15 mouse cellular contexts compared by ENCODE assay signal in genomic region chr2:51192319-51192718, GRCm38 (mm10). TPM values are rescaled to one million over a fixed set of nuclear protein-coding genes. Genes with fewer than 3 reads are reported as not detected.
A peak's percentile ranks its signal among the peaks of the same experiment; 100 is the strongest.
DNase-seq lines count a peak whose midpoint lies in the region; ATAC-seq and TF ChIP-seq lines count a peak whose summit lies in the region.
"Had no signal": no experiment of that assay in that cellular context is flagged by ENCODE, and none has a peak within 500 bp of the region (broad histone marks: within the 10 kb centered on the region; RNA-seq: fewer than 3 reads in every experiment).

No protein-coding gene starts in this region.

- no peak overlapping the region for H3K9ac ChIP-seq in intestine, postnatal 0 days (ENCODE audit: low read depth, low read length)
- H3K9ac ChIP-seq in intestine, embryonic 16.5 days (ENCODE audit: low read depth, low read length): no peak overlapping the region
- no peak overlapping the region for H3K9ac ChIP-seq in midbrain, postnatal 0 days (replicated peaks; ENCODE audit: low read length, poor library complexity, severe bottlenecking)
- no peak overlapping the region for H3K9ac ChIP-seq in midbrain, embryonic 13.5 days (replicated peaks)
- no peak overlapping the region for H3K9ac ChIP-seq in stomach, postnatal 0 days (ENCODE audit: low read length)
- H3K9ac ChIP-seq: embryonic facial prominence, embryonic 15.5 days; forebrain, postnatal 0 days; hindbrain, embryonic 15.5 days; liver, embryonic 12.5 days; neural tube, embryonic 13.5 days had no signal

- H3K9me3 ChIP-seq in intestine, postnatal 0 days (ENCODE audit: control insufficient read depth): no peaks in the 10 kb centered on the region
- H3K9me3 ChIP-seq in intestine, embryonic 16.5 days (ENCODE audit: control insufficient read depth, low read length): no peaks in the 10 kb centered on the region
- H3K9me3 ChIP-seq in midbrain, postnatal 0 days (ENCODE audit: low read length): no peaks in the 10 kb centered on the region
- no peaks in the 10 kb centered on the region for H3K9me3 ChIP-seq in midbrain, embryonic 13.5 days
- H3K9me3 ChIP-seq in stomach, postnatal 0 days (ENCODE audit: control insufficient read depth, low read length): no peaks in the 10 kb centered on the region
- H3K9me3 ChIP-seq: embryonic facial prominence, embryonic 15.5 days; hindbrain, embryonic 15.5 days; liver, embryonic 12.5 days; neural tube, embryonic 13.5 days had no signal

- H3K4me3 ChIP-seq in intestine, postnatal 0 days (ENCODE audit: low read depth, low read length): no peak overlapping the region
- H3K4me3 ChIP-seq in intestine, embryonic 16.5 days (ENCODE audit: low read length): no peak overlapping the region
- H3K4me3 ChIP-seq in midbrain, postnatal 0 days (ENCODE audit: low read depth, low read length): no peak overlapping the region
- no peak overlapping the region for H3K4me3 ChIP-seq in midbrain, embryonic 13.5 days (replicated peaks)
- H3K4me3 ChIP-seq in stomach, postnatal 0 days (ENCODE audit: low read depth, low read length): no peak overlapping the region
- H3K4me3 ChIP-seq: embryonic facial prominence, embryonic 15.5 days; hindbrain, embryonic 15.5 days; liver, embryonic 12.5 days; neural tube, embryonic 13.5 days had no signal

- no peaks in the 10 kb centered on the region for H3K4me1 ChIP-seq in intestine, postnatal 0 days (replicated peaks; ENCODE audit: control insufficient read depth, insufficient read depth, low read length)
- no peaks in the 10 kb centered on the region for H3K4me1 ChIP-seq in intestine, embryonic 16.5 days (ENCODE audit: control insufficient read depth, insufficient read depth, low read length)
- no peaks in the 10 kb centered on the region for H3K4me1 ChIP-seq in midbrain, postnatal 0 days (ENCODE audit: insufficient read depth, low read length)
- no peaks in the 10 kb centered on the region for H3K4me1 ChIP-seq in midbrain, embryonic 13.5 days (replicated peaks)
- no peaks in the 10 kb centered on the region for H3K4me1 ChIP-seq in stomach, postnatal 0 days (replicated peaks; ENCODE audit: control insufficient read depth, insufficient read depth)
- H3K4me1 ChIP-seq: embryonic facial prominence, embryonic 15.5 days; hindbrain, embryonic 15.5 days; liver, embryonic 12.5 days; neural tube, embryonic 13.5 days had no signal

- no peak for ATAC-seq in intestine, postnatal 0 days
- ATAC-seq in intestine, embryonic 16.5 days: no peak
- no peak for ATAC-seq in midbrain, postnatal 0 days (ENCODE audit: low FRiP score)
- ATAC-seq in midbrain, embryonic 13.5 days: no peak
- no peak for ATAC-seq in Patski
- no peak for ATAC-seq in stomach, postnatal 0 days (ENCODE audit: low FRiP score, low TSS enrichment)
- no peak for ATAC-seq in monocyte, adult 5-6 weeks (replicated peaks; ENCODE audit: insufficient number of reproducible peaks, low FRiP score, low TSS enrichment, poor library complexity, severe bottlenecking)
- ATAC-seq: forebrain, postnatal 0 days; liver, embryonic 12.5 days had no signal

- no peak for DNase-seq in midbrain, postnatal 0 days (ENCODE audit: low spot score)
- DNase-seq in Patski (ENCODE audit: low read depth, low spot score): no peak
- DNase-seq in stomach, postnatal 0 days (ENCODE audit: low spot score): no peak
- DNase-seq: cerebellum, adult 9-10 months; forebrain, postnatal 0 days; heart, adult 11 months had no signal

- H3K27ac ChIP-seq in intestine, postnatal 0 days (ENCODE audit: low read depth, low read length): no peak overlapping the region
- H3K27ac ChIP-seq in intestine, embryonic 16.5 days (ENCODE audit: low read length): no peak overlapping the region
- no peak overlapping the region for H3K27ac ChIP-seq in midbrain, postnatal 0 days (ENCODE audit: low read depth, low read length)
- H3K27ac ChIP-seq in midbrain, embryonic 13.5 days: no peak overlapping the region
- H3K27ac ChIP-seq in stomach, postnatal 0 days (replicated peaks): no peak overlapping the region
- H3K27ac ChIP-seq: embryonic facial prominence, embryonic 15.5 days; hindbrain, embryonic 15.5 days; liver, embryonic 12.5 days; neural tube, embryonic 13.5 days had no signal

- in situ Hi-C loops in Patski (cut with MboI; ENCODE audit: low pct_unique_long_range_greater_than_20kb): no loop called here

- no peaks in the 10 kb centered on the region for H3K36me3 ChIP-seq in intestine, postnatal 0 days (ENCODE audit: control insufficient read depth, insufficient read depth)
- H3K36me3 ChIP-seq in intestine, embryonic 16.5 days (ENCODE audit: control insufficient read depth, insufficient read depth, low read length): no peaks in the 10 kb centered on the region
- H3K36me3 ChIP-seq in midbrain, postnatal 0 days (ENCODE audit: insufficient read depth, low read length): no peaks in the 10 kb centered on the region
- H3K36me3 ChIP-seq in midbrain, embryonic 13.5 days: no peaks in the 10 kb centered on the region
- H3K36me3 ChIP-seq in stomach, postnatal 0 days (ENCODE audit: control insufficient read depth, insufficient read depth, low read length): no peaks in the 10 kb centered on the region
- H3K36me3 ChIP-seq: embryonic facial prominence, embryonic 15.5 days; hindbrain, embryonic 15.5 days; liver, embryonic 12.5 days; neural tube, embryonic 13.5 days had no signal

- 71% methylated on average over 2 of the region's 2 CpGs for WGBS in intestine, postnatal 0 days
- WGBS in intestine, embryonic 16.5 days: 54% methylated on average over 2 of the region's 2 CpGs
- WGBS in midbrain, postnatal 0 days: 71% methylated on average over 2 of the region's 2 CpGs
- WGBS in midbrain, embryonic 13.5 days: 72% methylated on average over 2 of the region's 2 CpGs
- WGBS in stomach, postnatal 0 days: 54% methylated on average over 2 of the region's 2 CpGs

- TF ChIP-seq CTCF in intestine, postnatal 0 days (IDR thresholded peaks at IDR 0.05; ENCODE audit: low read depth): peak; percentile 51
- peak; percentile 11; the same call in 1 of the 2 replicates for TF ChIP-seq CTCF in midbrain, postnatal 0 days (IDR thresholded peaks at IDR 0.05)
- peak; percentile 33 for TF ChIP-seq CTCF in Patski (IDR thresholded peaks at IDR 0.05)
- TF ChIP-seq CTCF in stomach, postnatal 0 days (IDR thresholded peaks at IDR 0.05; ENCODE audit: low read depth): peak; percentile 50

- POLR2A ChIA-PET in Patski (lab: Charles Lee): no interaction called here

- no peak overlapping the region for H3K4me2 ChIP-seq in intestine, postnatal 0 days (replicated peaks; ENCODE audit: low read depth)
- H3K4me2 ChIP-seq in intestine, embryonic 16.5 days (ENCODE audit: low read depth, low read length): no peak overlapping the region
- no peak overlapping the region for H3K4me2 ChIP-seq in midbrain, postnatal 0 days (ENCODE audit: low read depth, low read length, poor library complexity, severe bottlenecking)
- H3K4me2 ChIP-seq in midbrain, embryonic 13.5 days (replicated peaks): no peak overlapping the region
- no peak overlapping the region for H3K4me2 ChIP-seq in stomach, postnatal 0 days (replicated peaks; ENCODE audit: low read depth)
- H3K4me2 ChIP-seq: embryonic facial prominence, embryonic 15.5 days; hindbrain, embryonic 15.5 days; liver, embryonic 12.5 days; midbrain, embryonic 11.5 days; neural tube, embryonic 13.5 days had no signal

- CTCF ChIA-PET in Patski (lab: Charles Lee): interaction anchor here (1.3 kb wide), 1 partner anchor 15 kb away, joined by 4 read pairs; no protein-coding TSS in a partner anchor

- no peaks in the 10 kb centered on the region for H3K27me3 ChIP-seq in intestine, postnatal 0 days (replicated peaks; ENCODE audit: control insufficient read depth, insufficient read depth, low read length)
- no peaks in the 10 kb centered on the region for H3K27me3 ChIP-seq in intestine, embryonic 16.5 days (replicated peaks; ENCODE audit: control insufficient read depth, insufficient read depth, low read length)
- H3K27me3 ChIP-seq in midbrain, postnatal 0 days (ENCODE audit: insufficient read depth, low read length): no peaks in the 10 kb centered on the region
- no peaks in the 10 kb centered on the region for H3K27me3 ChIP-seq in midbrain, embryonic 13.5 days
- no peaks in the 10 kb centered on the region for H3K27me3 ChIP-seq in Patski
- H3K27me3 ChIP-seq in stomach, postnatal 0 days (ENCODE audit: control insufficient read depth, insufficient read depth, low read length): no peaks in the 10 kb centered on the region
- H3K27me3 ChIP-seq: embryonic facial prominence, embryonic 15.5 days; hindbrain, embryonic 15.5 days; liver, embryonic 12.5 days; neural tube, embryonic 13.5 days had no signal

- no peak for TF ChIP-seq EP300 in stomach, postnatal 0 days (optimal IDR thresholded peaks at IDR 0.05)

RNA-seq across cellular contexts. Expression of gene Rnd3, which starts 43.4 kb away (rescaled TPM):
- 16.5 and 18.1 TPM in 2 replicates for polyA plus RNA-seq in intestine, postnatal 0 days (2015; fragmentation: Nextera tagmentation; extraction: Ambion mirVana)
- 49.5 and 53.8 TPM in 2 replicates for polyA plus RNA-seq in intestine, embryonic 16.5 days (2015; fragmentation: Nextera tagmentation; extraction: Ambion mirVana)
- total RNA-seq in midbrain, postnatal 0 days (2014; rRNA removed): 70.4 and 73.9 TPM in 2 replicates
- 81.1 and 88.9 TPM in 2 replicates for polyA plus RNA-seq in midbrain, postnatal 0 days (2015; fragmentation: Nextera tagmentation; extraction: Ambion mirVana)
- polyA plus RNA-seq in midbrain, embryonic 13.5 days (2015; fragmentation: Nextera tagmentation; extraction: Ambion mirVana): 325 and 347 TPM in 2 replicates
- 41.4 TPM for polyA plus RNA-seq in Patski (2021)
- polyA plus RNA-seq in stomach, postnatal 0 days (2015; fragmentation: Nextera tagmentation; extraction: Ambion mirVana): 34.5 and 37.0 TPM in 2 replicates
- total RNA-seq in monocyte, adult 5-6 weeks (2017): 6.2 to 29.4 TPM (median 22.7 TPM) in 3 replicates
